Mouse (Mus musculus): ENCODE measurements around the gene Iqsec1.

Gene Iqsec1

GRCm38 (mm10) chr6:90887024-90887775, 101.3 kb downstream of the Iqsec1 start:
- DNase-seq = no peak

- DNase-seq = no peak
Measured at GRCm38 (mm10) chr6:90885626-90886025, 102.9 kb downstream of the Iqsec1 start.

- peak in 1 of 2 experiments; percentile 18 for DNase-seq
Measured at GRCm38 (mm10) chr6:90884631-90885030, 103.9 kb downstream of the Iqsec1 start.

DNA sequence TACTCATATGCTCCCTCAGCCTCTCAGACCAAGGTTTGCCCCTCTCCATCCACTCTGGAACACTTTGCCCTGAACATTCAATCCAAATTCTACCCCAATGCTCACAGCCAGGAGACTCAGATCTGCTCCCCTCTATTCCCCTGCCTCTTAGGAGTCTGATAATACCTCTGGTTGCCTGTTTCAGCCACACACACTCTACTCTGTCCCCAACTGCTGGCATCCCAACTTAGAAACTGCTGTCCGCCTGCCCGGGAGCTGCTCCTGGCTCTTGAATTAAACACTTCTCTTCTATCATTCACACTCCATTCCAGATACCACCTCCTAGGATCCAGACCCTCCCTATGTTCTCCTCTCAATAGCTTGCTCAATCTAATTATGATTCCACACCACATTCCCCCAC, 107.5 kb downstream of the Iqsec1 start:
- no peak for DNase-seq

DNA sequence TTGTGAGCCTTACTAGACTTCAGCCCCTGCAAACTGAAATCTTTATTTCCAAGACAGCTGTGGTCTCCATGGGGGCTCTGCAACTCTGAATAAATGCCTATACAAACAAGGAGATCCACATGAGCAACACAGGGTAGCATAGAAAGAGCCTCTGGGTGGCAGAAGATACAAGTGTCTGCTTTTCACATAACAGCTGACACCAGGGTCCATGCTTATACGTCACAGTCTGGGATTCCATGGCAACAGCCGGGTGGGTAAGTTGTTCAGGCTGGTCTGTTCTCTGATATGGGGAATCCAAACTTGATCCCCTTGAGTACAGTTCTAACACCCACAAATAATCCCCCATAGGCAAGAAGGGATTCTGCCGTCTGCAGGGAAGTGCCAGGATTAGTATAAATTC, 108.1 kb downstream of the Iqsec1 start:
- DNase-seq = no peak

- no peak for DNase-seq
Measured at GRCm38 (mm10) chr6:90871581-90871980, 116.9 kb downstream of the Iqsec1 start.

- no peak for DNase-seq
Measured at GRCm38 (mm10) chr6:90868033-90868432, 120.5 kb downstream of the Iqsec1 start.

DNA sequence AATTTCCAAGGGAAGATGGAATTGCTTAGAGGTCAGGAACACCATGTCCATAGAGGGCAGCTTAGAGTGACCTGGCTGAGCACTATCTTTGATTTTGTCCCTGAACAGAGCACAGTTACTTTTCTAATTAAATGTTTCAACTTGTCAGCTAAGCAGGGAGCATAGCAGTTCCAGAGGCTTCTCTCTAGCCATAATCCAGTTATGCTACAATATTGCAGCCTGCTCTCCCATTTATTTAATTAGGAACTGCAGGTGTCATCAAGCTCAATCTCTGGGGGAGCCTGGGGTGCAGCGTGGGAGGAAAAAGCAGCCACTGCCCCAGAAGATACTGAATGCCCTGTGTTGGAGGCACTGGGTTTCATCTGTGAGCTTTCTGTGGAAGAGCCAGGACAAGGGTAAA, 127.1 kb downstream of the Iqsec1 start:
- DNase-seq = no peak

DNA sequence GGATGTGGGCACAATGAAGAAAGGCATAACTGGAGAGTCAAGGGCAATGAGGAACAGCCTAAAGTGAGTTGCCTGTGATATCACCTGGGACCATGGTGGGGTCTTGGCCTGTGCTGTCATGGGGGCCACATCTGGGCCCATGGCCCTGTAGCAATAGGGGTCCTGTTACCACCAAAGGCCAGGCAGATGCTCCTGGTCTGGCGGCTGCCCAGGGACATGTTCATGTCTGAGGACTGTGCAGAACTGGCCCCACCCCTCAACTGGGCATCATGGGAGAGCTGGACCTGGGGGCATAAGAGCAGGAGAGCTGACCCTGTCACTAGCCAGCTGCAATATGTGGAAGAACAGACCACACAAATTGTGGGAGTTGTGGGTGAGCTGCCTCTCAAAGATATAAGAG, 130.6 kb downstream of the Iqsec1 start:
- DNase-seq = no peak

GRCm38 (mm10) chr6:90852360-90852759, 136.1 kb downstream of the Iqsec1 start:
- no peak for DNase-seq

- DNase-seq = no peak
Measured at GRCm38 (mm10) chr6:90848068-90848467, 140.4 kb downstream of the Iqsec1 start.

DNA sequence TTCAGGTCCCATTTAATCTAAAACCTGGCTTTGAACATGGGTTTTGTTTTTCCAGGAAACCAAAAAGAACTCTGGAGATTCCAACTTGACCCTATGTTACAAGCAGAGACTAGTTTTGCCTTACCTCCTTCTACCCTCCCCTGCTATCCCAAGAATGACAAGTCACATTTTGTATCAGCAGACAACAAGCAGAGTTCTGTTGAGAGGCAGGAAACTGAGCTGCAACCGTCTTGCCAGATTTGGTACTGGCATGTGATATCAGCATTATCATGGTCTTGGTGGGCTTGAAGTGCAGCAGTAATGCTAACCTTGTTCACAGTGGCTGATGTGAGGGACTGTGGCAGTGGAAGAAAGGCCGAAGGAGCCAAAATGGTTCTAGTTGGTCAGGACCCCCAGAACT, 141.0 kb downstream of the Iqsec1 start:
- DNase-seq = no peak

DNA sequence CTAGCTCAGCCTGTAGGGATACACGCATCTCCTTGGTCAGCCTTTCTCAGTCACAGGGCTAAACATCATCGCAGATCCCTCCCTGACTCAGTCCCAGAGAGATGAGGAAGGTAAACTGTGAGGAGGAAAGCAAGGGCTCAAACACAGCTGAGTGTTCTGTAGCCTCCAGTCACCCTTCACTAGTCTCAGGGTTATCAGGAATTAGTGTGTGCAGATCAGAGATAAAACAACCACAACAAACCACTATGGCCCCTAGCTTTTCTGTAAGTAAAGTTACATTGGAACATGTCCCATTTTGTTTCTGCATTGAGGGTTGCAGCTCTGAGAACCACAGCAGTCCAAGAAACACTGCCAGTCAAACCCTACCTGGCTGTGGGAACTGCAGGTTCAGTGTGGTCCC, 148.5 kb downstream of the Iqsec1 start:
- DNase-seq = no peak

GRCm38 (mm10) chr6:90836749-90837148, 151.7 kb downstream of the Iqsec1 start:
- DNase-seq = no peak

DNA sequence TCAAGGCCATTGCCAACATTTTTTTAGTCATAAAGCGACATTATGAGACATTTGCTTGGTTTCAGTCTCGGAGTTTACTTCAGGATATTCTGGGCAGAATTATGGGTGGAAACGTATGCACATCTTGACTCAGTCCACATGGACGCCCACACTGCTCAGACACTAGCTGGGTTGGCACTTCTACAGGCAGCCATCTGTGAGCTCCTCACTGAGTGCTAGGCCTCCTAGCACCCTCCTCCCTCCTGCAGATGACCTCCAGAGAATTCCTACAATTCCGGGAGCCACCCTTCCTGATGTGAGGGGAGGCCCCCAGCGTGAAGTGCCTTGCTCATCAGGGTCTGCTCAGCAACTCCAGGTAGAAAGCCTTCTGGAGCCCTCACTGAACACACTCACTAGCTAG, 158.9 kb downstream of the Iqsec1 start:
- no peak for DNase-seq

GRCm38 (mm10) chr6:90825063-90825462, 163.4 kb downstream of the Iqsec1 start:
- no peak for DNase-seq

DNA sequence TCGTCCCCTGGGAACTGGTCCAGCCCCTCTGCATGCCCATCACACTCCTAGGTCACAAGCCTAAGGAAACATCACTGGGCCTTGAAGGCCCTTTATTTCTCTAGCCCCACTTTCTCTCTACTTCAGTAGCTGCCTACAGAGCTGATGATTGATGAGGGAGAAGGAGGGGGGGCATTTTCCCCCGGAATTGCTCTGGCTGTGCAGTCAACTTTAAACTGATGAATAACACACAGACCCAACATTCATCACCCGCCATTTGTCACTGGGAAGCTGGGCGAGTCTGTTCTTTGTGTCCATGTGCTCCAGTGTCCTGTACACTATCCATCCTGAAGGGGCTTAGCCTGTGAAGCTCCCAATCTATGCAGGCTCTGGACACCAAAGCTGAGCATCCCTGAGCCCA, 165.2 kb downstream of the Iqsec1 start:
- DNase-seq = no peak

DNA sequence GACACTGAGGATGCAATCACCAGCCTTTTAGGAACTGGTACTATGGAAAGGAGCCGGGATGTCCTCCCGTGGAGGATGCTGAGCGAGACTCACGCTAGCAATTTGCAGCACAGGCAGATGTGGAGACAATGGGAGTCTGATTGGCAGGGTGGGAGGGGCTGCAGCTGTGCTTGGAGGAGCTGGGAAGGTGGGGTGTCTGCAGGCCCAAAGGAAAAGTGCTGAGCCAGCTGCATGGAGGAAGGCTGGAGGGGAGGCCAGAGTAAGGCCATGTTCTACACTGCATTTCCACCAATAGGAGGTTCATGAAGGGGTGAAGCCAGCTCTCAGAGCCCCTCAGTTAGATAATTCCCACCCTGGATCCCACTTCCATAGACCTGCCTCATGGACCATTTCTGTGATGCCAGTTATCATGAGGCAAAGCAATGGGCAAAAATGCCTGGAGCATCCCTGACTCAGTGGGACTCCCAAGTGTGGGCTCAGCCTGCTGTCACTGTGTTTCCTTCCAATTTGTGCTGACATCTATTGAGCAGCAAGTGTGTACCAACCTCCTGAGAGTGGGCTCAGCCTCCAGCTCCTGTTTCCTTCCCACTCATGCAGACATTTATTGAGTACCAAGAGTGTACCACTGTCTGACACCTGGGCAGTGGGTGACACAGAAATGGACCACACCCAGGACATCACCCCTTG, 166.4 kb downstream of the Iqsec1 start:
- no peak for DNase-seq

DNA sequence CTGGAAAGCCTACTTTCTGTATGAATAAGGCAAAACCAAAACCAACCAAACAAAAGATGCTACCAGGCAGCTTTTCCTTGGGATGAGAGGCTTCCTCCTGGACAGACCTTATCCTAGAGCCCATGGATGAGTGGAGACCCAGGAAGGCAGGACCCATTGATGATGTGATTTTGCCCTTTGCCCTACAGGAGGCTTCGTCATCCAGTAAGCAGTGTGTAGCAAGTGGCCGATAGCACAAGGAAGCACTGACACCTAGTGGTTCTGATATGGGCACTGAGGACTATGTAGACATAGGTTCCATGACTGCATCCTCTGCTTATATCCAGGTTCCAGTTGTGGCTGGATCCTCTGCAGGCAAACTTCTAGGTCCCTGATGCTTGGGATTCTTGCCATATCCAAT, 168.6 kb downstream of the Iqsec1 start:
- peak in 1 of 2 experiments; percentile 57 for DNase-seq

GRCm38 (mm10) chr6:90818956-90819355, 169.5 kb downstream of the Iqsec1 start:
- DNase-seq = peak; percentile 86 to 87

DNA sequence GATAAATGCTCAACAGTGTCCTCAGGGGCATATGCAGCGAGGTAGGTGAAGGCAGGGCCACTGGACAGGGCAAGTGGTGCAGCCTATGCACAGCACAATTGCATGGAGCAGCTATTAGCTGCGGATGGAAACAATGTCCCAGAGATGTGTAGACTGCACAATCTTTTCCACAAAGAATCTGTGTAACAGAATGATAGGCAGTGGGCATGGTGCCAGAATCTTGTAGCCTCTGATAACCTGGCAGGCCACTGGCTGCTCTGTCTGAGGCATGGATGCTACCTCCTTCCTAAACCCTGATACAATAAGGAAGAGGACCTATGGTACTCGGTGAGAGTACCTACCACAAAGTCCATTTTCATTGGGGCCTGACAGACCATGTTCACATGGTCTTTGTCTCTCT, 171.9 kb downstream of the Iqsec1 start:
- DNase-seq = peak; percentile 49 to 69

GRCm38 (mm10) chr6:90815341-90815740, 173.1 kb downstream of the Iqsec1 start:
- DNase-seq = peak; percentile 59 to 62

GRCm38 (mm10) chr6:90813526-90813925, 175.0 kb downstream of the Iqsec1 start:
- DNase-seq = peak in 1 of 2 experiments; percentile 19

GRCm38 (mm10) chr6:90812584-90812983, 175.9 kb downstream of the Iqsec1 start:
- peak in 1 of 2 experiments; percentile 24 for DNase-seq
